Mouse (Mus musculus) lung, postnatal 0 days (tissue): ENCODE data around the gene Diaph3.

ENCODE experiments used
- CTCF ChIP-seq: IDR thresholded peaks from 2 replicates; pipeline ENCODE4 v1.5.1; 2016; ENCODE audit warnings: antibody characterized with exemption, mild to moderate bottlenecking
- EP300 ChIP-seq: IDR thresholded peaks from 2 replicates; pipeline ENCODE4 v1.6.1; 2016; ENCODE audit warnings: antibody characterized with exemption, mild to moderate bottlenecking, control low read depth

GRCm38 (mm10) chr14:86736646-86737045, 404.4 kb downstream of the Diaph3 start:
- TF ChIP-seq CTCF (no peak), EP300 (no peak)
